Mouse (Mus musculus) thymus, postnatal 4 days (tissue): Measurements from ENCODE around the gene Rab14.

Experiments used
- DNase-seq: peaks from one replicate; pipeline ENCODE4 v3.0.0; 2021

Rab14 gene

DNA sequence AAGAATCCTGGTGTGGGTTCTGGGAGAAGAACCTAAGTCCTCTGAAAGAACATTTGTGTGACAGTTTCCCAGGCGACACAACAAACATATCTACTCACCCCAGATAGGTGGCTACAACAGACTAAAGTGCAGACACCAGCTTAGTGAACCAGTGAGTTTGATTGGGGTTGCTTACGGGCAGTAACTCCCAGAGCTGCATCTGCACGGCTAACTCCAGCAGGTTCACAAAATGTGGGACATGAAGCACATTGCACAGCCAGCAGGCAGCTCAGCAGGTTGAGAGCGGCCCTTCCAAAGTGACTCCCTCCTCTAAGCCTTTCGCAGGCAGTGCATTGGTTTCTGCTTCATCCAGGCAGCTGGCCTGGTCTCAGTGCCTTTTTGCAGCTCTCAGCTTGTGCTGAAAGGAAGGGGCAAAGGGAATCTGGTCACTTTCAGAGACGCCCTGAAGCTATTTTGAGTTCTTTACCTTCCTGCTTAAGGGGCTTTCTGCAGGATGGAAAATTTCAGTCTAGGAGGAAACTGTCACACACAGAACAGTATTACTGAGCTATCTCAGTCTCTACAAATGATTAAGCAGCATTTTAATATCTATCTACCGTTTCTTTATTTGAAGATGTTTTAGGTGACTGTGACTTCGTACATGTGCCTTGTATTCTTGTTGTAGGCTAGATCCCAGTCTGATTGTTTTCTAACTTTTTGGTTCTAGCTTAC is 46.9 kb downstream of the Rab14 start:
- DNase-seq = no peak

DNA sequence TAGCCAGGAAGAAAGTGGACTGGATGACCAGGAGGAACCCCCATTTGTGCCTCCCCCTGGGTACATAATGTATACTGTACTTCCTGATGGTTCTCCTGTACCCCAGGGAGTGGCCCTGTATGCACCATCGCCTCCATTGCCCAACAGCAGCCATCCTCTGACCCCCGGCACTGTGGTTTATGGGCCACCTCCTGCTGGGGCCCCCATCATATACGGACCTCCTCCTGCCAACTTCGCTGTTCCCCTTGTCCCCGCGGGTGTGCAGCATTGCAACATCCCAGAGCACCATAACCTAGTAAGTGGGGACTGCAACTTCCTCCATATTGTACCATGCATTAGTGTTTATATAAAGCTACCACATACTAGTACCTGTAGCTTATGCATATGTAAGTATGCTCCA is 47.7 kb downstream of the Rab14 start:
- DNase-seq = no peak

DNA sequence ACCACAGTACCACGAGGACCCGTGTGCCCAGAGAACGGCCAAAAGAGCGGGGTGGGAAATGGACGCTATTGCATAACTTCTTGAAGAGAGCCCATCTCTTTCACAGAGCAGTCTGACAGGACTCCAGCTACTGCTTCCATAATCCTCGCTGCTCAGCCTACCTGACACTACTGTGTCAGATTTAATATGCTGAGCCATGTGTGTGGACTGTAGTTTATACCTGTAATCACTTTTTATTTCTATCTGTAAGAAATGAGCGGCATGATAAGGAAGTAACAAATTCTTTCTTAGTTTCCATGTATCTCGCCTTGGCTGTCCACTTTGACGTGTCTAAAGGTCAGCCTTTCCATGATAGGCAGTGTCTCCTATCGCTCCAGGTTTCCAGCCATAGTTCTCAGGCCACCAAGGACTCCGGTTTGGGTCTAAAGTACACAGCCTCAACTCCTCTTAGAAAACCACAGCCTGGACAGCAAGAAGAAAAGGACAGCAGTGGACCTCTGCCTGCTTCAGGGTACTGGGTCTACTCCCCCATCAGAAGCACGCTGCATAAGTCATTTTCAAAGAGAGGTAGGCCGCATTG is 49.5 kb downstream of the Rab14 start:
- no peak for DNase-seq

DNA sequence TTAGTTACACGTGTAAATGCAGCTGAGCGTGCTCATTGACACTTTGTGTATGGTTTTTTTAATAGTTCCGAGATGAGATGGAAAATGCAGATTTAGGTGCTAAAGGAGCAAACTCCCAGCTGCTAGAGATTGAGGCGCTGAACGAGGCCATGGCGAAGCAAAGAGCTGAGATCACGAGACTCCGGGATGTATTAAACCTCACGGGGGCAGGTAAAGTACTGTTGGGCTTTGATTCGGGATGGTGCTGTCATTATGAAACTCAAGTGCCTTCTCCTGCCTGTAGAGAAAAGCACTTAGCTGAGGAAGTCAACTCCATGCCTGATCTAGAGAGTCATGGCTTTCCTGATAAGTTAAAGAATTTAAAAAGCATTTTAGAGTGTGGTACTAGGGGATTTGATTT is 52.1 kb downstream of the Rab14 start:
- DNase-seq = no peak

- DNase-seq = no peak
These were observed 59.2 kb downstream of the Rab14 start for GRCm38 (mm10) chr2:35141673-35142072.

DNA sequence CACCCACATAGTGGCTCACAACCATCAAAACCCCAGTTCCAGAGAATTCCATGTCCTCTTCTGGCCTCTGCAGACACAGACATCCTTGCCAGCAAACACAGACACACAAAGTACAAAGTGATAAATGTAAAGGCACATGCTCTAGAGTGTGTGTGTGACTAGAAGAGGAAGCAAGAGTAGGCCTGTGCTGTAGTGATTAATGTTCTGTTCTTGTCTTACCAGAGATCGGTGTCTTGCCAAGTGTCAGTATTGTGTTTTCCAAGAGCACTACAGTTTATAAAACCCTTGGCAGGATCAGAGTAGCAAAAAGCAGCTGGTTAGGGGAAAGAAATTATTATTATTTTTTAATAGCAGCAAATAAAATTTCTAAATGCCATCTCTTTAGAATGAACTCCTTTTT is 62.3 kb downstream of the Rab14 start:
- DNase-seq = no peak

GRCm38 (mm10) chr2:35133891-35134290 is 67.0 kb downstream of the Rab14 start:
- DNase-seq = no peak

DNA sequence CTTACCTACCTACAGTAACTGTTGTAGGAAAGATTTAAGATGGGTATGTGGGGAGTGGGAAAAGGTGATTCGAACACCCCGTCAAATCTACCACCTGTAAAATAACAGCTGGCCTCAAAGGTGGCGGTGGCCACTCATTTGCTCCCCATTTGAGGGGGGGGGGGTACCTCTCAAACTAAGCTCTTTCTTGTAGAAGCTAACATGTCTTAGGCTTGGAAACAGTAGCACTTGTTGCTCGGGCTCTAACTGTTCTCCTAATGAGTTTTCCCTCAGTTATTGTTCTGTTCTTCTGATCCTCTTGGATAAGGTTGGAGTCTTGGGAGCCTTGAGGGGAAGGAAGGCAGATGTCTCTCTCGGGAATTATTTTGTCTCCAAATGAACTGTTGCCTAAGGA is 68.3 kb downstream of the Rab14 start:
- no peak for DNase-seq

DNA sequence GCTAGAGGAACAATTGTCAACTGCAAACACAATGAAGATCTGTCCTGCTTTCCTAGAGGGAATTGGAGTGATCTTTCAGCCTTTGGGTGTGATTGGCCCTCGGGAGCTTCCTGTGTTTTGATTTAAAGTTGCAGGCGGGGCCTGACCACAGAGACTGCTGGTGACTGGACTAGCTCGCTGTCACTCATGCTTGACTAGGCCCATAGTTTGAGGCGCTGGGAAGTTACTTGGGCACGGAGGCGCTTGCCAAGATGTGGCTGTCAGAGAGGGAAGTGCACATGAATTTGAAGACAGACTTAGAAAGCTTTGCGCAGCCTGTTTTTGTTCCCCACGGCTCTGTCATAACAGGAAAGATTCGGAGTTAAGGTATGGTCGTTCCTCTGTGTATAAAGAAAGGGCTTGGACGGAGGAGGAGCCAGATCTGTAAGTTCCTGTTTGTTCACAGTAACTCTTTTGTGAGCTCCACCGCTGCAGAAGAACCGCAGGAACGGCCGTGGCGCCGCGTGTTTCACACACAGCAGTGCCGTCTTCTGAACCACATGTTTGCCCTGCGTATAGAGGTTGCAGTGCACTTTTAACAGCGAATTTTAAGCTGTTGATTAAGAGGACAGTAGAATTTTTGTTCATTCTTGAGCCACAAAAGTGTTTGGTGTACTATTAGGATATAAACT is 68.8 kb downstream of the Rab14 start:
- peak; percentile 95 for DNase-seq

GRCm38 (mm10) chr2:35131491-35131890 is 69.4 kb downstream of the Rab14 start:
- DNase-seq = no peak
